Mouse (Mus musculus) neural tube, embryonic 11.5 days (tissue): ENCODE results near the gene Zmpste24. TPM values are rescaled to one million over a fixed set of nuclear protein-coding genes. Genes with fewer than 3 reads are reported as not detected.

Experiments used
- ATAC-seq: fragments of 200-750 bp; cut with Nextera tagmentation; 2 replicates; pipeline ENCODE4 v1.8.0; 2017; ENCODE audit warnings: moderate number of reproducible peaks, mild to moderate bottlenecking, moderate TSS enrichment, moderate library complexity; ENCODE audit not compliant: insufficient read depth, low FRiP score, low TSS enrichment
- DNase-seq: peaks from one replicate; pipeline ENCODE4 v3.0.0-alpha.2; 2015; ENCODE audit warnings: low spot score
- H3K27ac ChIP-seq: fragments of 300-500 bp; sonication (generic); 2 replicates; pipeline ENCODE4 v1.5.1; 2014; ENCODE audit warnings: low read depth, mild to moderate bottlenecking, low read length
- H3K27me3 ChIP-seq: fragments of 300-500 bp; sonication (generic); 2 replicates; pipeline ENCODE4 v1.6.1; 2014; ENCODE audit warnings: mild to moderate bottlenecking, low read length, mixed read lengths; ENCODE audit not compliant: control insufficient read depth, insufficient read depth
- H3K36me3 ChIP-seq: fragments of 300-500 bp; sonication (generic); 2 replicates; pipeline ENCODE4 v1.6.1; 2014; ENCODE audit warnings: mild to moderate bottlenecking, low read length, moderate library complexity, mixed read lengths; ENCODE audit not compliant: control insufficient read depth, insufficient read depth
- H3K4me1 ChIP-seq: fragments of 300-500 bp; sonication (generic); 2 replicates; pipeline ENCODE4 v1.6.1; 2014; ENCODE audit warnings: low read length, mixed read lengths; ENCODE audit not compliant: control insufficient read depth, insufficient read depth
- H3K4me2 ChIP-seq: fragments of 300-500 bp; sonication (generic); 2 replicates; pipeline ENCODE4 v1.6.1; 2014; ENCODE audit warnings: low read depth, mild to moderate bottlenecking, moderate library complexity
- H3K4me3 ChIP-seq: fragments of 300-500 bp; sonication (generic); 2 replicates; pipeline ENCODE4 v1.5.1; 2014; ENCODE audit warnings: low read depth, low read length
- H3K9ac ChIP-seq: fragments of 300-500 bp; sonication (generic); 2 replicates; pipeline ENCODE4 v1.6.1; 2014; ENCODE audit warnings: mild to moderate bottlenecking, low read length
- H3K9me3 ChIP-seq: fragments of 300-500 bp; sonication (generic); 2 replicates; pipeline ENCODE4 v1.6.1; 2016; ENCODE audit warnings: low read length; ENCODE audit not compliant: control insufficient read depth
- WGBS: fragments of 180-500 bp; shearing (Covaris S2); extraction: QIAGEN DNeasy Blood & Tissue Kit; methylation state at CpG from one replicate; pipeline ENCODE4 v1.1.7; 2014; 5-methylcytosine and 5-hydroxymethylcytosine counted together
- polyA plus RNA-seq: library from polyadenylated mRNA; unstranded; fragments of >200 nt; fragmentation: Nextera tagmentation; extraction: Ambion mirVana; gene quantifications from 2 replicates; pipeline ENCODE4 v1.2.1, GENCODE M21; 2014

The Zmpste24 gene
- polyA plus RNA-seq, 1 experiment from 2014 or later, result 29.3 TPM

DNA sequence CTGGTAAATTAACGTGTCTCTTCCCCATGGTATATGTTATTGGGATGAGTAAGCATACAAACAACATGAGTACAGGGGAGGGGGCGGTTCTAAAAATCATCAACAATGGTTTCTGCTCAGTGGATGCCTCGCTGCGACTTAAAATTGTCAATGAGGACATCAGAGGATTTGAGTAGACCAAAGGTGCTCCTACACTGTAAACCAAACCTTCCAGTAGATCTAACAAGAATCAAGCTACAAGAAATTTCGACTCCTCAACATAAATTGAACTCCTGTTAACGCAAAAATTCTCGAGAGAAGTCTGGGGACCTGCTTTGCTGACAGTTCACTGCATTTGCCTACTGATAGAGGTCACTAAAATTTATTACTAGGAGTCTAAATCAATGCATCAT, 82.8 kb downstream of the Zmpste24 start:
- no peak overlapping the region for H3K4me3 ChIP-seq
- ATAC-seq, result no peak
- no peak overlapping the region for H3K27ac ChIP-seq
- H3K4me2 ChIP-seq, result no peak overlapping the region
- no peak for DNase-seq
- no peak overlapping the region for H3K9ac ChIP-seq
- no peaks in the 10 kb centered on the region for H3K9me3 ChIP-seq
- 76% methylated on average over 7 of the region's 7 CpGs for WGBS
- H3K27me3 ChIP-seq, result no peaks in the 10 kb centered on the region
- H3K4me1 ChIP-seq, result peaks cover 7% of the 10 kb centered on the region
- H3K36me3 ChIP-seq, result no peaks in the 10 kb centered on the region

DNA sequence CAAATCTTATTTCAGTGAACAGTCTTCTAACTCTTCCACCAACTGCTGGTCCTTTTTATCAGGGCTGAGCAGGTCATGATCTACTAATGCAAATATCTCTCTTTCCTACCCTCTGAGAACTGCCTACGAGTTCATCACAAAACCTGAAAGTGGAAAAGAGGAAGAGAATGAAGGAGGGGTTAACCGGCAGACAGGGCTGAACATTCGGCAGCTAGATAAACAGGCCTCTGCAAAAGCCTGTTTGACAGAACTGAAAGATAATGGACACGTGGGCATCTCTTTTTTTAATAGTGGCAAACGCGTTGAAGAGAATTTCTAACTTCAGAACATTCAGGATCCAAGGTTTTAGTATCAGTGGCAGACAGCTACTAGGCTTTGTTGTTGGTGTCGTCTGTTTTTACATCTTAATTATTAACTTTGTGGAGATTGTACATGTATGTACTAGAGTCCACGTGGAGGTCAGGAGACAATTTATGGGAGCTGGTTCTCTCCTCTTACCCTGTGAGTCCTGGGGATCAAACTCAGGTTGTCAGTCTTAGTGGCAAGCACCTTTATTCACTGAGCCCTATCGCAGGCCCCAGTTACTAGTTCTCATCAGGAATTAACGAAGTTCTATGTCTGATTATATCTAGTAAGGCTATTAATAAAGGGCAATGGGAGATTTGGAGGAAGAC, 83.3 kb downstream of the Zmpste24 start:
- peaks cover 7% of the 10 kb centered on the region for H3K4me1 ChIP-seq
- no peak for DNase-seq
- no peaks in the 10 kb centered on the region for H3K9me3 ChIP-seq
- H3K27ac ChIP-seq, result no peak overlapping the region
- WGBS, result 85% methylated on average over 10 of the region's 10 CpGs
- no peaks in the 10 kb centered on the region for H3K36me3 ChIP-seq
- H3K9ac ChIP-seq, result no peak overlapping the region
- no peak for ATAC-seq
- no peak overlapping the region for H3K4me3 ChIP-seq
- H3K27me3 ChIP-seq, result no peaks in the 10 kb centered on the region
- H3K4me2 ChIP-seq, result no peak overlapping the region

DNA sequence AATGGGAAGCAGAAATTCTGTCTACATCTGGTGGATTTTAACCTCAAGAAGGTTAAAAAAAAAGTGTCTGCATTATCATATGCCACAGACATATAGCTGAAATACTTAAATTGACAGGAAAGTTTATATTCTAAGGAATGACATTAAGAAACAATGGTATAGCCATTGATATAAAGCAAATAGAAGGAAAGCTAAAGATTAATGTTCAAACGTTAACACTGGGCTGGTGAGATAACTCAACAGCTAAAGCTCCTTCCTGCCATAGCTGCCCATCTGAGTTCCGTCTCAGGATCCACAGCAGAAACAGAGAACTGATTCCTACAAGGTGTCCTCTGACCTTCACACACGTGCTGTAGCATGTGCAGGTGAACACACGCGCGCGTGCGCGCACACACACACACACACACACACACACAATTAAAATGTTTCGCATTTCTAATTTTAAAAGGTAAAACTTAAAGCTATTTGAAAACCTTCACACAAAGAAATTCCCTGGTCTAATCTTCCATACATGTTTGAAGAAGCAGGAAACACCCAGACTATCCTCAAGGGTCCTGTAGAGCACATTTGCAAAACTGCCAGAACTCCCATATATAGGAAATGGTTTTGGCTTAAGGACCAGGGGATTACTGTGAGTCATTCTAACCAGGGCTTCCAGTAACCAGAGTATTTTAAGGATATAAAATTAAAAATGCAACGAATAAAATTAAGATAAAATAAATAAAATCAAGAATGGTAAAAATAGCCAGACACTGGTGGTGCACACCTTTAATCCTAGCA, 87.1 kb downstream of the Zmpste24 start:
- H3K4me3 ChIP-seq, result no peak overlapping the region
- H3K9ac ChIP-seq, result no peak overlapping the region
- WGBS, result 84% methylated on average over 11 of the region's 11 CpGs

More for the DNA sequence above, 87.1 kb downstream of the Zmpste24 start:
- Histone ChIP-seq H3K4me2 (no peak overlapping the region), H3K27me3 (no peaks in the 10 kb centered on the region), H3K9me3 (no peaks in the 10 kb centered on the region), H3K27ac (no peak overlapping the region), H3K36me3 (no peaks in the 10 kb centered on the region), H3K4me1 (peaks cover 1% of the 10 kb centered on the region)
- no peak for DNase-seq
- no peak for ATAC-seq

Other genes starting within 250 kb of the Zmpste24 start
- 4.6 and 5.2 TPM in 2 replicates for gene Rims3, start 243.4 kb downstream of the Zmpste24 start, polyA plus RNA-seq
- 32.3 and 32.8 TPM in 2 replicates for gene Exo5, start 173.2 kb downstream of the Zmpste24 start, polyA plus RNA-seq
- gene Zfp69, start 146.5 kb downstream of the Zmpste24 start, polyA plus RNA-seq, result 9.3 and 9.7 TPM in 2 replicates
- 22.5 and 24.7 TPM in 2 replicates for gene Smap2, start 81.0 kb downstream of the Zmpste24 start, polyA plus RNA-seq
- 8.4 and 8.5 TPM in 2 replicates for gene Col9a2, start 58.9 kb downstream of the Zmpste24 start, polyA plus RNA-seq
- 0.47 TPM in 1 of 2 replicates, not detected in the other for gene Tmco2, start 11.0 kb upstream of the Zmpste24 start, polyA plus RNA-seq
- 24.4 and 26.0 TPM in 2 replicates for gene Rlf, start 116.8 kb upstream of the Zmpste24 start, polyA plus RNA-seq
- not detected in 2 replicates for gene Gm12888, start 226.7 kb upstream of the Zmpste24 start, polyA plus RNA-seq